Mouse (Mus musculus): ENCODE results near the gene Gm12845. TPM values are rescaled to one million over a fixed set of nuclear protein-coding genes. Genes with fewer than 3 reads are reported as not detected.

The Gm12845 gene
- polyA plus RNA-seq (2014; fragmentation: Illumina TruSeq; extraction: RNeasy Lipid Tissue Mini Kit (QIAGEN cat#74804); ENCODE audit: low read depth, low replicate concordance): not detected

GRCm38 (mm10) chr4:117724112-117724511 is at the start of gene Gm12845:
Gene Gm12845, plus strand, starts transcription at chr4:117724412.

DNA sequence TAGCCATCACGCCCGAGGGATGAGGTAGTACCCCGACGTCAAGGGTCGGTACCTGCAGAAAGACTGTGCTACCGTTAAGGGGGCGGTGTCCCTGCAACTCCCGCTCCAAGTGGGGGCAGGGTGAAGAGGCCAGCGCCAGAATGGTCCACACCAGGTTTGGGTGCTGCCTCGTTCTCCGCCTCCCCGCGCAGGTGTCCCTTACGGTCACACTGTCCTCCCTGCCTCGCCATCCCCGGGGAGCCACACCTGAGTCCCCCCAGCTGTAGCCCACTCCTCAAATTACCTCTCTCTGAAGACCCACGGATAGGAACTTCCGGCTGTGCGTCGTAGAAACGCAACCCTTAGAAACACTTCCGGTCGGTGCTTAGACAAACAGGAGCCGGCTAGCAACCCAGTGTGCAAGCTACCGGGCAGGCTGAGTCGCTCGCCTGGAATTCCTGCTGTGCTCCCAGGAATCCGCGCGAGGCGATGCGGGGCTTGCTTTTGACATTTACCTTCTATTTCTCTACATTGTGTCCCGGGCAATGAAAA is 42.2 kb upstream of the Gm12845 start, which contains the start of gene Dmap1:
Dmap1 (minus strand) TSS at position 343 of the 531 bp plus-strand sequence.

GRCm38 (mm10) chr4:117765416-117765815 is 41.2 kb downstream of the Gm12845 start, which contains the start of gene Klf17:
Gene Klf17, minus strand, starts transcription at chr4:117765648.

Other genes with a start within 250 kb of the Gm12845 start
- 41.0 TPM for gene Rnf220, start 227.4 kb upstream of the Gm12845 start, polyA plus RNA-seq (2014; fragmentation: Illumina TruSeq; extraction: RNeasy Lipid Tissue Mini Kit (QIAGEN cat#74804); ENCODE audit: low read depth, low replicate concordance)
- 57.6 TPM for gene Eri3, start 174.0 kb upstream of the Gm12845 start, polyA plus RNA-seq (2014; fragmentation: Illumina TruSeq; extraction: RNeasy Lipid Tissue Mini Kit (QIAGEN cat#74804); ENCODE audit: low read depth, low replicate concordance)
- 19.4 TPM for gene Dmap1, start 42.1 kb upstream of the Gm12845 start, polyA plus RNA-seq (2014; fragmentation: Illumina TruSeq; extraction: RNeasy Lipid Tissue Mini Kit (QIAGEN cat#74804); ENCODE audit: low read depth, low replicate concordance)
- gene Klf17, start 41.2 kb downstream of the Gm12845 start, polyA plus RNA-seq (2014; fragmentation: Illumina TruSeq; extraction: RNeasy Lipid Tissue Mini Kit (QIAGEN cat#74804); ENCODE audit: low read depth, low replicate concordance): not detected
- 1.4 TPM for gene Slc6a9, start 110.1 kb downstream of the Gm12845 start, polyA plus RNA-seq (2014; fragmentation: Illumina TruSeq; extraction: RNeasy Lipid Tissue Mini Kit (QIAGEN cat#74804); ENCODE audit: low read depth, low replicate concordance)
- 0.94 TPM for gene Ccdc24, start 148.1 kb downstream of the Gm12845 start, polyA plus RNA-seq (2014; fragmentation: Illumina TruSeq; extraction: RNeasy Lipid Tissue Mini Kit (QIAGEN cat#74804); ENCODE audit: low read depth, low replicate concordance)
- 6.0 TPM for gene B4galt2, start 159.1 kb downstream of the Gm12845 start, polyA plus RNA-seq (2014; fragmentation: Illumina TruSeq; extraction: RNeasy Lipid Tissue Mini Kit (QIAGEN cat#74804); ENCODE audit: low read depth, low replicate concordance)
- 169 TPM for gene Atp6v0b, start 162.9 kb downstream of the Gm12845 start, polyA plus RNA-seq (2014; fragmentation: Illumina TruSeq; extraction: RNeasy Lipid Tissue Mini Kit (QIAGEN cat#74804); ENCODE audit: low read depth, low replicate concordance)
- 5.8 TPM for gene Dph2, start 167.6 kb downstream of the Gm12845 start, polyA plus RNA-seq (2014; fragmentation: Illumina TruSeq; extraction: RNeasy Lipid Tissue Mini Kit (QIAGEN cat#74804); ENCODE audit: low read depth, low replicate concordance)
- gene Ipo13, start 190.6 kb downstream of the Gm12845 start, polyA plus RNA-seq (2014; fragmentation: Illumina TruSeq; extraction: RNeasy Lipid Tissue Mini Kit (QIAGEN cat#74804); ENCODE audit: low read depth, low replicate concordance): 55.1 TPM
- not detected for gene Artn, start 205.4 kb downstream of the Gm12845 start, polyA plus RNA-seq (2014; fragmentation: Illumina TruSeq; extraction: RNeasy Lipid Tissue Mini Kit (QIAGEN cat#74804); ENCODE audit: low read depth, low replicate concordance)

Measured in heart, adult 10 weeks (tissue).